Mouse (Mus musculus): ENCODE results near the gene Ptges3l.
"Not testable (repeated sequence)": the region's sequence is repeated elsewhere in the genome, so short reads cannot be mapped to it uniquely, and the experiment has no call there.

The Ptges3l gene

DNA sequence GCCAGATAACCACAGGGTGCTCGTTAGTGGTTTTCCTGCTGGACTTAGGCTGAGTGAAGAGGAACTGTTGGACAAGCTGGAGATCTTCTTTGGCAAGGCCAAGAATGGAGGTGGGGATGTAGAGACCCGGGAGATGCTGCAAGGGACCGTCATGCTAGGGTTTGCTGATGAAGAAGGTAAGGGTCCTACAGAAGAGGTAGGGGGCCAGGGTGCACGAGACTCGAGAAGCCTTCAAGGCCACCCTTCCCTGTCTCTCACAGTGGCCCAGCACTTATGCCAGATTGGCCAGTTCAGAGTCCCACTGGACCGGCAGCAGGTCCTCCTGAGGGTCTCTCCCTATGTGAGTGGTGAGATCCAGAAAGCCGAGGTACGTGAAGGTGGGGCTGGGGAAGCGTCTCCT lies 32.5 kb upstream of the Ptges3l start:
- no peak for DNase-seq (ENCODE audit: low read depth)

DNA sequence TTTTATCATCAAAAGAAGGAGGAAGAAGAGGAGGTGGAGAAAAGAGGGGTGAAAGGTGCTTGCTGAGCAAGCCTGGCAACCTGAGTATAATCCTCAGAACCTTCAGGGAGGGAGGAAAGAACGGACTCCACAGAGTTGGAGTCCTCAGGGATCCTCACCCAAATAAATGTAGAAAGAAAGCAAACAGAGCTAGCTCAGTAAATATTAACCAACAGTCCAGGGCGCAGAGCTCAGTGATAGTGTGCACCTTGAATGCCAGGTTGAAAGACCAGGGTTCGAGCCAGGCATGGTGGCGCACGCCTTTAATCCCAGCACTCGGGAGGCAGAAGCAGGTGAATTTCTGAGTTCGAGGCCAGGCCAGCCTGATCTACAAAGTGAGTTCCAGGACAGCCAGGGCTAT lies 30.5 kb upstream of the Ptges3l start:
- no peak for DNase-seq (ENCODE audit: low read depth)

GRCm38 (mm10) chr11:101454702-101455101 lies 29.6 kb upstream of the Ptges3l start:
- DNase-seq (ENCODE audit: low read depth): peak; percentile 62

- no peak for DNase-seq (ENCODE audit: low read depth)
Measured at GRCm38 (mm10) chr11:101452093-101452774, 27.1 kb upstream of the Ptges3l start.

DNA sequence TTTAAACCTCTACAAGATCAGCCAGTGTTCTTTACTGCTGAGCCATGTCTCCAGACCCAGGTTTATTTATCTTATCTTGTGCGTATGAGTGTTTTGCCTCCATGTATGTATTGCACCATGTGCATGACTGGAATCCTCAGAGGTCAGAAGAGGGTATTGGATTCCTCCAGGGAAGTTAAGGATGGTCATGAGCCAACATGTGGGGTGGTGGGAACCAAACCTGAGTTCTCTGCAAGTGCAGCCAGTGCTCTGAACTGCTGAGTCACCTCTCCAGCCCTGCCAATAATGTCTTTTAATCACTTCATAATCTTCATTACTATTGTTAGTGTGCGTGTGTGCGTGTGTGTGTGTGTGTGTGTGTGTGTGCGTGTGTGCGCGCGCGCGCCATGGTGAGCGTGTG lies 26.4 kb upstream of the Ptges3l start:
- peak; percentile 67 for DNase-seq (ENCODE audit: low read depth)

- DNase-seq (ENCODE audit: low read depth): peak; percentile 61
Measured at GRCm38 (mm10) chr11:101450394-101450793, 25.3 kb upstream of the Ptges3l start.

GRCm38 (mm10) chr11:101449596-101449995 lies 24.5 kb upstream of the Ptges3l start:
- not testable (repeated sequence) for DNase-seq (ENCODE audit: low read depth)

DNA sequence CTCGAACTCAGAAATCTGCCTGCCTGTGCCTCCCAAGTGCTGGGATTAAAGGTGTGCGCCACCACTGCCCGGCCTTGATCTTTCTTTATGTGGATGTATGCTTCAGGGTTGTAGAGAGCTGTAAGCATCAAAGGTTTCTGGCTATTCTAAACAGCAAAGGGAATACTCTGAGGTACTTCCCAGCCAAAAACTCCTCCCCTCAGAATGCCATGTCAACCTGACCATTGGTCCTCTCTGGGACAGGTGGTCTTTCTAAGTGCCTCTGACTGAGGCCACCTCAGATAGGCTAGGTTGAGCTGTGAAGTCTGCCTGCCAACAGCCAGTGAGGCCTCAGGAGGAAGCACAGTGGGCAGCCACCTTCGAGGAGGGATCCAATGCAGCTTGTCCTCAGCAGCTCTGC lies 23.8 kb upstream of the Ptges3l start:
- peak; percentile 37 for DNase-seq (ENCODE audit: low read depth)

- peak; percentile 94 for DNase-seq (ENCODE audit: low read depth)
Measured at GRCm38 (mm10) chr11:101448274-101448746, 23.2 kb upstream of the Ptges3l start, which contains the start of gene Ifi35. Gene Ifi35, plus strand, starts transcription at chr11:101448407.

DNA sequence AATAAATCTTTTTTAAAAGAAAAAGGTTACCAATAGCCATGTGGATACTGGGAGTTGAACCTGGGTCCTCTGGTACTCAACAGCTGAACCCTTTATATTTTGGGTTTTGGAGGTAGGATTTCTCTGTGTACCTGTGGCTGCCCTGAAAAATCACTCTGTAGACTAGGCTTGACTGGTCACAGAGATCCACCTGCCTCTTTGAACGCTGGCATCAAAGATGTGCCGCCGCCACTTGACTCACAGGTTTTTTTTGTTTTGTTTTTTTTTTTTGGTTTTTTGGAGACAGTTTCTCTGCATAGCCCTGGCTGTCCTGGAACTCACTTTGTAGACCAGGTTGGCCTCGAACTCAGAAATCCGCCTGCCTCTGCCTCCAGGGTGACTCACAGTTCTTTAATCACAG lies 22.7 kb upstream of the Ptges3l start:
- DNase-seq (ENCODE audit: low read depth): no peak

DNA sequence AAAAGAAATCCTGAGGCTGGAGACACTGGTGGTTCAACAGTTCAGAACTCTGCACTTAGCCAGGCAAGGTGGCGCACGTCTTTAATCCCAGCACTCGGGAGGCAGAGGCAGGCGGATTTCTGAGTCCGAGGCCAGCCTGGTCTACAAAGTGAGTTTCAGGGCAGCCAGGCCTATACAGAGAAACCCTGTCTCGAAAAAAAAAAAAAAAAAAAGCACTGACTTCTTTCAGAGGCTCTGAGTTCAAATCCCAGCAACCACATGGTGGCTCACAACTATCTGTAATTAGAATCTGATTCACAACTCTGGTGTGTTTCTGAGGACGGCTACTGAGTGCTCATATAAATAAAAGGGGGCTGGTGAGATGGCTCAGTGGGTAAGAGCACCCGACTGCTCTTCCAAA lies 21.7 kb upstream of the Ptges3l start:
- not testable (repeated sequence) for DNase-seq (ENCODE audit: low read depth)

DNA sequence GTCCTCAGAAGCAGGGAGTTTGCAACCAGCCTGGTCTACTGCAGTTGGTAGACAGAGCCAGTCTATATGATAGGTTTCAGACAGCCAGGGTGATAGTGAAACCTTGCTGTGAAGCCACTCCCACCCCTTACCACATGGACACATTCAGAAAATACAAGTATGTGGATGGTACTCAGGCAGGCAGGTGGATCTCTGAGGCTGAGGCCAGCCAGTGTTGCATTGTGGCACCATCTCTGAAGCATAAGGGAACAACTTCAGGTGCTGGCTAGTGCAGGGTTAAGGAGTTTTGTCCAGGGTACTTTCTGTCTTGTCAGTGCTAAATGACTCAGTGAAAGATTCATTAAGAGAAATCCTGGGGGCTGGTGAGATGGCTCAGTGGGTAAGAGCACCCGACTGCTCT lies 21.2 kb upstream of the Ptges3l start:
- DNase-seq (ENCODE audit: low read depth): no peak

DNA sequence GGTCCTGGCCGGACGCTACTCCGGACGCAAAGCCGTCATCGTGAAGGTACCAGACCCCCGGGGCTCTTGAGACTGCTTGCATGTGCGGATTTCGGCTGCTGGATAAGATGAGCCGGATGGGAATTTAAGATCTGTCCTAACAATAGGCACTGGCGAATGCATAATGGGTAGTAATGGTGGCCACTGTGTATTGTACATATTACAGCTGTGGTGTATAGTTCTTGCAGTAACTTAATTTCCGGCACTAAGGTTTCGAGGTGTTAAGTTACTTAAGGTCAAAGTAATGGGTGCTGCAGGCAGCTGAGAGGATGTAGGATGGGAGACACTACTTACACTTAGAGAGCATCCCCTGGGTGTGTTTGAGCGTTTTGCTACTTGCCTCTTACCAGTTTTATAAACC lies 17.6 kb upstream of the Ptges3l start:
- DNase-seq (ENCODE audit: low read depth): no peak

DNA sequence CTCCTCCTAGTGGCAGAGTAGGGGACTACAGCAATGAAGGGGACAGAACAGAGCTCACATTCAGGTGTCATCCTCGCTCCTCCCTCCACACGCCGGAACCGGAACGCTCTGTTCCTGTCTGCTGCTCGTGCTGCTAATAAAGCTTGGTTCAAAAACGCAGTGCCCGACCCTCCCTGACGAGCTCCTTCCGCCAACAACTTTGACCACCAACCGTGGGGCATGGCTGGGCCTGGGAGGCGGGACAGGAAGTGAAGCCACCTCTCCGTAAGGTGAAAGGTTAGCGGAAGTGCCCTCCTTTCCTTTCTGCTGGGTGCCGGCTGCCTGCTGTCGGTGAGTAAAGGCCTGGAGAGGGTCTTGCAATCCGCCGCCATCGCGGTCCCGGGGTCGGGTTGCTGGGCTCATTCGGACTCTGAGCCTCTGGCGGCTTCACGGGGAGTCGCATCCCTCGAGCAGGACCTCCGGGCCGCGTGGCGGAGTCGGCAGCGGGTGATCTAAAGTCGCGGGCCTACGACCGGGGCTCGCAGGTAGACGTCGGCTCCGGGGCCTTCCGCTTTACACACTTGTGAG lies 17.1 kb upstream of the Ptges3l start, which contains the start of gene Rpl27:
Gene Rpl27 (plus strand): TSS at position 172 of the 567 bp plus-strand sequence.
- peak; percentile 99 for DNase-seq (ENCODE audit: low read depth)

DNA sequence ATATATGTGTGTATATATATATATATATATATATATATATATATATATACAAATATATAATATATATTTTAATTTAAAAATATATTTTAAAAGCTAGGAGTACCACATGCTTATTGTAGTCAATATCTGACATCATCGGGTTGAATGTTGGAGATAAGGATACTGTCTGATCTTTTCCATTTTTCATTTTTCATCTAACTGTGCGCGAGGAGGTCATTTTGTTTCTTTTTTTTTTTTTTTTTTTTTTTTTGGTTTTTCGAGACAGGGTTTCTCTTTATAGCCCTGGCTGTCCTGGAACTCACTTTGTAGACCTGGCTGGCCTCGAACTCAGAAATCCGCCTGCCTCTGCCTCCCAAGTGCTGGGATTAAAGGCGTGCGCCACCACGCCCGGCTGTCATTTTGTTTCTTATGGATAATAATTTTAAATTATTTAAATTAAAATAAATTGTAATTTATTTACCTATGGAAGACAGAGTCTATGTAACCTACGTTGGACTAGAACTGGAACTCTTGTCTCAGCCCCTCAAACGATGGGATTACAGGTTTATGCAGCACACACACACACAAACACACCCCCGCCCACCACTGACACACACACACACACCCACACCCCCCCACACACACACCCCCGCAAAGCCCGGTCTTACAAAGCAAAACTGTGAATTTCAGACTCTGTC lies 16.5 kb upstream of the Ptges3l start:
- DNase-seq (ENCODE audit: low read depth): not testable (repeated sequence)

- not testable (repeated sequence) for DNase-seq (ENCODE audit: low read depth)
Measured at GRCm38 (mm10) chr11:101438006-101438405, 12.9 kb upstream of the Ptges3l start.

DNA sequence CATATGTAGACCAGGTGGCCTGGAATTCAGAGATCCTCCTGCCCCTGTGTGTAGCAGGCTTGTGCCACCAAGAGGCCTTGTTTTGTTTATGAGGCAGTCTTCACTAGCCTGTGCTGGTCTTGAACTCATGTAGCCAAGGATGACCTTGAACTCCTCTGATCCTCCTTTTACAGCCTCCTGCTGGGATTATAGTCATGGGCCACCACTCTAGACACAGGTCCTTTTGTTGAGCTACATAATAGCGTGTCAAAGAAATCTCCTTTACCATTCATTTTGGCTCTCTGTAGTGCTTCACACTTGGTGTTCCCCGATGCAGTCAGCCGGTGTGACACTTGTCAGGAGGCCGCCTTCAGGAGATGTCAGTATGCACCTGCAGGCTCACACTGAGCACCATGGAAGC lies 11.8 kb upstream of the Ptges3l start:
- DNase-seq (ENCODE audit: low read depth): no peak

DNA sequence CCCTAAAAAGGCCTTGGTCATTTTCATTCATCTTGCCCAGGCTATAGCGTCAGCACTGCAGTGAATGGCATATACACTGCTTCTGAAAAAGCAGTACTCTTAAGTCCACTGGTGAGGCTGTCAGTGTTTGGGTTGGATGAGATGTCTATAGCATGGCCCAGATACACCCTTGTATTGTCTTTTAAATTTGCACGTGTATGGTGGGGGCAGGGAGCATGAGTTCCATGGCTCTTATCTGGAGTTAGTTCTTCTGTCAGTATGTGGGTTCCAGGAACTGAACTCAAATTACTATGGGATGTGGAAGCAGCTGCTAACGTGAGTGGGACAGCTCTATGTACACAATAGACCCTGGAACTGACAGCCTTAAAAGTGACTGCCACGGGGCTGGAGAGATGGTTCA lies 10.7 kb upstream of the Ptges3l start:
- no peak for DNase-seq (ENCODE audit: low read depth)

DNA sequence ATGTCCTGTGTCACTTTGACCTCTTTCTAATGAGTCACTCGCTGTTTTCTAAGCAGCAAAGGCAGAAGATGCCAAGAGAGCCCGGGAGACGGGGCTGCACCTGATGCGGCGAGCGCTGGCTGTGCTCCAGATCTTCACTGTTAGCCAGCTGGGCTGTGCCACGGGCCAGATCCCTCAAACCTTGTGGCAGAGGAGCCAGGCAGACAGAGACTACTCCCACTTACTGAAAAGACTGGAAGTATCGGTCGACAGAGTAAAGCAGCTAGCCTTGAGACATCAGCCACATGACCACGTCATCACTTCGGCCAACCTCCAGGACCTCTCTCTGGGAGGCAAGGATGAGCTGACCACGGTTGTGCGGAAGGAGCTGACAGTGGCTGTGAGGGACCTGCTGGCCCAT lies 8.3 kb upstream of the Ptges3l start:
- DNase-seq (ENCODE audit: low read depth): no peak

GRCm38 (mm10) chr11:101431327-101431726 lies 6.2 kb upstream of the Ptges3l start:
- no peak for DNase-seq (ENCODE audit: low read depth)

- no peak for DNase-seq (ENCODE audit: low read depth)
Measured at GRCm38 (mm10) chr11:101426165-101426564, 1.0 kb upstream of the Ptges3l start.

- DNase-seq (ENCODE audit: low read depth): peak; percentile 74
Measured at GRCm38 (mm10) chr11:101424105-101424851, 855 bp downstream of the Ptges3l start, which contains the start of gene Gm27029. Gene Gm27029, minus strand, starts transcription at chr11:101424796.
